Mouse (Mus musculus): ENCODE measurements at regions not wholly inside any gene's neighbourhood (a gene's known extent, or its start where the extent isn't known, plus 50 kb on each side); places are given as distances from the start of the nearest gene placed in this dataset.

DNA sequence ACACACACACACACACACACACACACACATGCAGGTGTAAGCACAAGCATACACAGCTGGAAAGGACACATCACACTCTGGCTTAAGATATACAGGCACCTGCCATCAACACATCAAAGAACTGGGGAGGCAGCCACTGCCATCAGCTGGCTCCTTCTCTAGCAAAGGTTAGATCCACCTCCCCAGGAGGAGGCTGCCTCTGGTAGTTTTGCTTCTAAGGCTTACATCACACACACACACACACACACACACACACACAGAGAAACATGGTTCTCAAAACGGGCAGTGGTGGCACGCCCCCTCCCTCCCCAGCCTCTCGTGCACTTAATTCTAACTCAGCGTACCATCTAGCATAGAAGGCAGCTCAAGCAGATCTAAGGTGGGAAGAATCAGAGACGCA is 126.9 kb upstream of the Zdhhc25 start:
- no peaks in the 10 kb centered on the region for H3K4me1 ChIP-seq (ENCODE audit: control insufficient read depth, insufficient read depth, low read length)
- no peak overlapping the region for H3K27ac ChIP-seq (ENCODE audit: insufficient read depth, low read depth, low read length)
- no peak for TF ChIP-seq CTCF (IDR thresholded peaks at IDR 0.05; ENCODE audit: low read depth, low read length)
- no peak for TF ChIP-seq POLR2A (IDR thresholded peaks at IDR 0.05; ENCODE audit: borderline replicate concordance, low read depth, low read length)
- H3K4me3 ChIP-seq (ENCODE audit: insufficient read depth, low read length), result no peak overlapping the region

DNA sequence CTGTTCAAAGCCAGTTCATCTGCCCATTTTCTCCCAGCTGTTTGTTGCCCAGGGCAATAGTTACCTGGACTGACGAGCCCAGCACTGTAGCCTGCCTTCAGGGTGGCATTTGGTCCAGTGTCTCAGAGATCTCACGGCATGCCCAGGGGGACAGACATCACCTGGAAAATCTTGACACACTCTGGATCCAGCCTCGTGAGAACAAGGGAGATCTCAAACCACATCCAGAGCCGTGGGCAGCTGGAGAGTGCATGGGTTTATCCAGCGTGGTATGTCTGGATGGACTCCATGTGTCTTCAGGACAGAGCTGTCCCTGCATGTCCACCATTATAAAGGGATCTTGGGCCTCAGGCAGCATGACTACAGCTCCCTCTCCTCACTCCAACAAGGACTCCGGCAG is 116.6 kb upstream of the Zdhhc25 start:
- 0 out of 2 replicates have a peak, but pooled peaks cover under 1% of the 10 kb centered on the region for H3K4me1 ChIP-seq (ENCODE audit: control insufficient read depth, insufficient read depth, low read length)
- no peak overlapping the region for H3K4me3 ChIP-seq (ENCODE audit: insufficient read depth, low read length)
- no peak for TF ChIP-seq CTCF (IDR thresholded peaks at IDR 0.05; ENCODE audit: low read depth, low read length)
- no peak for TF ChIP-seq POLR2A (IDR thresholded peaks at IDR 0.05; ENCODE audit: borderline replicate concordance, low read depth, low read length)
- H3K27ac ChIP-seq (ENCODE audit: insufficient read depth, low read depth, low read length), result no peak overlapping the region

DNA sequence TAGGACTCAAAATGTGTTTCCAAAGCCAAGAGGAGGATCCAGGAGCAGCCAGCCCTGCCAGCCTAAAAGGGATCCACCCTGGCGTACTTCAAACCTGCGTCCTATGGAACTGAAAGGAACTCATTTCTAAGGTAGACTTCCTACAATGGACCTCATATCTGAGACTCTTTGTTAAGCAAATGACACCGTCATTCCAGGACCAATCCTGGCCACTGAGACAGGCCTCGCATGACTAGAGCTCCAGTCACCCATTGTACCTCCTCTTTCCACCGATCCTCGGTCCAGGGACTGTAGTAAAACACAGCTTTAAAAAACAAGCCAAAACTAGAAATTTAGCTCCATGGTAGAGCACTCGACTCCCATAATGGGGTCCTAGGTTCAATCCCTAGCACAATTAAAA is 110.4 kb upstream of the Zdhhc25 start:
- H3K27ac ChIP-seq (ENCODE audit: insufficient read depth, low read depth, low read length), result peak overlapping the region; percentile 38
- H3K4me3 ChIP-seq (ENCODE audit: insufficient read depth, low read length), result no peak overlapping the region
- peaks cover 21% of the 10 kb centered on the region for H3K4me1 ChIP-seq (ENCODE audit: control insufficient read depth, insufficient read depth, low read length)
- TF ChIP-seq CTCF (IDR thresholded peaks at IDR 0.05; ENCODE audit: low read depth, low read length), result no peak
- no peak for TF ChIP-seq POLR2A (IDR thresholded peaks at IDR 0.05; ENCODE audit: borderline replicate concordance, low read depth, low read length)

DNA sequence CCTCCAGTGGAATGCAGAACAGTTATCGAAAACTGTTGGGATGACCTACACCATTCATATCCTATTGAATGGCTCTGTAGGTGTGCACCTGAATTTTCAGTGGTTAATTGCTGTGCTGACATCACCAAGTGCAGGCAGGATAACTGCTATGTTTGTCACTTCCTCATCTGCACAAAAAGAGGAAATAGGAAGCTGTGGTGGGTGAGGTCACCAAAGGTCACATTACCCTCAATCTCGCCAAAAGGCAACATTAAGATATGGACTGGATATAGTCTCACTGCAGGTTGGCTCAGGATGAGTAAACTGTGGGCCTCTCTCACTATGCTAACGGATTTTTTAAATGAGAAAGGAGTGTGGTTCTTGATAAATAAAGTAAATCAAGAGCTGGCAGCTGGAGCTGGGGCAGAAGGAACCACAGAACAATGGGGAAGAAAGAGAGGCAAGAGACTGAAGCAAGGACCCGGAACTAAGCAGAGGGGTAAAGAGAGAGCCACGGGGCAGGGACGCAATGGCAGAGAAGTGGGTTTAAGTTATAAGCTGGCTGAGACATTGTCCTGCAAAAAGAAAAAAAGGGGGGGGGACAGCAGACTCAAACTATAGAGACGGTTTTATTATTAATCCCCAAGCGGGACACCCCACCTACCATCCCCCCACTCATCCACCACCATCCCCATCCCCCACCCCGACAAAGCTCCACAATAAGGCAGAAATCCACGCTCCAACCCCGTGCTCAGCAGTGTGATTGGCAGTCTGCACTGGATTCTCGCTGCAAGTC is 109.6 kb upstream of the Zdhhc25 start:
- TF ChIP-seq CTCF (IDR thresholded peaks at IDR 0.05; ENCODE audit: low read depth, low read length) (no peak), POLR2A (IDR thresholded peaks at IDR 0.05; ENCODE audit: borderline replicate concordance, low read depth, low read length) (no peak)
- H3K4me3 ChIP-seq (ENCODE audit: insufficient read depth, low read length), result peak overlapping the region; percentile 27
- H3K27ac ChIP-seq (ENCODE audit: insufficient read depth, low read depth, low read length), result peak overlapping the region; percentile 91

DNA sequence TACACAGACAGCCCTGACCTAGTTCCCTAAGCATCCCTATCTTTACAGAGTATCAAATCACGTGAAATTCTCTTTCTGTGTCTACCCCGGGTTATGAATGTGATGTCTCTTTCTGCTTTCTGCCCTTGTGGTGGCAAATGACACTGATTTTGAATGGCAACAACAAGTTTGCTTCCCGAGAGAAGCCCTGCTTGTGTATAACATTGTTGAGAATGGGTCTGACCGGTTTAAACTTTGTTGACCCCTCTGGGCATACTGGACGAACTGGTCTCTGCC is 109.1 kb upstream of the Zdhhc25 start:
- Histone ChIP-seq H3K4me3 (ENCODE audit: insufficient read depth, low read length) (peak overlapping the region; percentile 27), H3K4me1 (ENCODE audit: control insufficient read depth, insufficient read depth, low read length) (peaks cover 21% of the 10 kb centered on the region), H3K27ac (ENCODE audit: insufficient read depth, low read depth, low read length) (peak overlapping the region; percentile 91)
- TF ChIP-seq CTCF (IDR thresholded peaks at IDR 0.05; ENCODE audit: low read depth, low read length) (no peak), POLR2A (IDR thresholded peaks at IDR 0.05; ENCODE audit: borderline replicate concordance, low read depth, low read length) (no peak)

More for the DNA sequence above, 109.6 kb upstream of the Zdhhc25 start:
- peaks cover 21% of the 10 kb centered on the region for H3K4me1 ChIP-seq (ENCODE audit: control insufficient read depth, insufficient read depth, low read length)

DNA sequence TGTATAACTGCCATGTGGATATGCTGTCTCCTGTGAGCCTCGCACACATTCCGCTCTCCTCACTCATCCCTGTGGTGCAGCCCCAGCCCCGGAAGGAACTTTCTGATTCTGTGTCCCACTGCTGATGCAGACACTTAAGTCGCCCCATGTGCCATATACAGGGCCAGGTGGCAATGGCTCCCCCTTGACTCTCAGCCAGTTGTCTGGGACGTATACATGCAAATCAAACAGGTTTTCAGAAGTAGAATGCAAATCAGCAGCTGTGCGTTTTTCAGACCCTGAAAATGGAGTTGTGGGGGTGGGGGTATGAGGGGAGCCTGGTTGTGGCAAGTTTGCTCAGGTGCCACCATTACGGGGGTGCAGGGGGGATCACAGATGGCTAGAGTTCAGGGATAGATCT is 102.1 kb upstream of the Zdhhc25 start:
- Histone ChIP-seq H3K4me3 (ENCODE audit: insufficient read depth, low read length) (no peak overlapping the region), H3K27ac (ENCODE audit: insufficient read depth, low read depth, low read length) (no peak overlapping the region), H3K4me1 (ENCODE audit: control insufficient read depth, insufficient read depth, low read length) (no peaks in the 10 kb centered on the region)
- TF ChIP-seq POLR2A (IDR thresholded peaks at IDR 0.05; ENCODE audit: borderline replicate concordance, low read depth, low read length) (no peak), CTCF (IDR thresholded peaks at IDR 0.05; ENCODE audit: low read depth, low read length) (no peak)

DNA sequence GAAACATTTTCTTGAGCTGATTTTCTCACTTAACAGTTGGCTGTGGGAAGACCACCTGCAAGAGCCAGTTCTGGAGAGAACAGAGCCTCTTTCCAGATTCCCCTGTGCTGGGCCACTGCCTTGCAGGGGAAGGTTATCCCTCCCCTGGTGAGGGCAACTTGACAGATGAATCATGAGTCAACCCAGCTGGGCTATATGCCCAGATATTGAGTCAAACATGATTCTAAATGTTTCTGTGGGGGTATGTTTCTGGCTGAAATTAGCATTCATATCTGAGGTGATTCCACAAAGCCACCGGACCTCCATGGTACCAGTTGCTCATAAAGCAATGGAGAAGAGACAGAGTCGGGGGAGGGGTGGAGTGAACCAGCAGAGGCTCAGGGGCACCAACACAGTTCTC is 97.8 kb upstream of the Zdhhc25 start:
- Histone ChIP-seq H3K27ac (ENCODE audit: insufficient read depth, low read depth, low read length) (no peak overlapping the region), H3K4me1 (ENCODE audit: control insufficient read depth, insufficient read depth, low read length) (no peaks in the 10 kb centered on the region), H3K4me3 (ENCODE audit: insufficient read depth, low read length) (no peak overlapping the region)
- TF ChIP-seq POLR2A (IDR thresholded peaks at IDR 0.05; ENCODE audit: borderline replicate concordance, low read depth, low read length) (no peak), CTCF (IDR thresholded peaks at IDR 0.05; ENCODE audit: low read depth, low read length) (no peak)

DNA sequence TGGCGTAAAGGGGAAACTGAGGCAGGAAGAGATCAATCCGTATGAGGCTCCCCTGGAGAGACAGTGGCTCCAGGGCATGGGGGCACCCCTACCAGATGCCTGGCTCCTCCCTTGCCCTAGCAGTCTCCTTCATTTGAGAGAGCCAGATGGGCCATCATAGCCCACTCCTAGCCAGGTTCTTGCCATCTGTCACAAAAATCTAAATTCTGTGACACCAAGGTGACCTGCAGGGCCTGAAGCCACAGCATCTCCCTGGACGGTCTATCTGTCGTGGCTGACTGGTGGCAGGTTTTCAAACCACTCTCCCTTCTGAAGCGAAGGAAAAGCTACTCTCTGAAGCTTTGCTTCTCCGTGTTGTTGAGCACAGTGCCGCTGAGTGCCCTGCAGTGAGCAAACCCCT is 96.2 kb upstream of the Zdhhc25 start:
- TF ChIP-seq POLR2A (IDR thresholded peaks at IDR 0.05; ENCODE audit: borderline replicate concordance, low read depth, low read length) (no peak), CTCF (IDR thresholded peaks at IDR 0.05; ENCODE audit: low read depth, low read length) (no peak)

DNA sequence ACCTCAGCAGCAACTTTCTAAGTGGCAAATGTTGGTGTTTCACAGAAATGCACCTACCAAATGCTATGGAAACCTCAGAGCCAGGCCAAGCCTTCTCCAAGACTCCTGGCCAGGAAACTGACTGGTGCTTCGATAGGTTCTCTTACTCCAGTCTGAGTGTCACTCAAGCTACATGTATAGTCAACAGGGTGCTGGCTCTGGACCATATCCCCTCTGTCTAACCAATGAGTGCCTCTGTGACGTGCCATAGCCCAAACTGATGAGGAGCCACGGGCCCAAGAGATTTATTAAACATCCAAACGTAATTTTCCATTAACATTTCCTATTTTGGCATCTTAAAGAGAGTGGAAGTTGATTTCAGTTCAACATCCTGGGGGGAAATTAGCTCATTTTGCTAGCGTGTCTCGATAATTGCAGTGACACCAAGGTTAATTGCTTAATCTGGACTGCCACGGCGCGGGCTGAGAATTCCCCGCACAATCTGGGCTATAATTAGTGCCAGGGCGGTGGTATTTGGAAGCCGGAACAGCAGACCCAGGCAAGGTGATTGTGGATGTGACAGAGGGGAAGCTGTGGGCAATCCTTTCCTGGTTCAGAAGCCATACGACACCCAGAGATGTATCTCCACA is 94.5 kb upstream of the Zdhhc25 start:
- Histone ChIP-seq H3K27ac (ENCODE audit: insufficient read depth, low read depth, low read length) (no peak overlapping the region), H3K4me1 (ENCODE audit: control insufficient read depth, insufficient read depth, low read length) (peaks cover 5% of the 10 kb centered on the region), H3K4me3 (ENCODE audit: insufficient read depth, low read length) (no peak overlapping the region)
- TF ChIP-seq POLR2A (IDR thresholded peaks at IDR 0.05; ENCODE audit: borderline replicate concordance, low read depth, low read length) (no peak), CTCF (IDR thresholded peaks at IDR 0.05; ENCODE audit: low read depth, low read length) (no peak)

More for the DNA sequence above, 96.2 kb upstream of the Zdhhc25 start:
- Histone ChIP-seq H3K4me3 (ENCODE audit: insufficient read depth, low read length) (no peak overlapping the region), H3K4me1 (ENCODE audit: control insufficient read depth, insufficient read depth, low read length) (no peaks in the 10 kb centered on the region), H3K27ac (ENCODE audit: insufficient read depth, low read depth, low read length) (no peak overlapping the region)

DNA sequence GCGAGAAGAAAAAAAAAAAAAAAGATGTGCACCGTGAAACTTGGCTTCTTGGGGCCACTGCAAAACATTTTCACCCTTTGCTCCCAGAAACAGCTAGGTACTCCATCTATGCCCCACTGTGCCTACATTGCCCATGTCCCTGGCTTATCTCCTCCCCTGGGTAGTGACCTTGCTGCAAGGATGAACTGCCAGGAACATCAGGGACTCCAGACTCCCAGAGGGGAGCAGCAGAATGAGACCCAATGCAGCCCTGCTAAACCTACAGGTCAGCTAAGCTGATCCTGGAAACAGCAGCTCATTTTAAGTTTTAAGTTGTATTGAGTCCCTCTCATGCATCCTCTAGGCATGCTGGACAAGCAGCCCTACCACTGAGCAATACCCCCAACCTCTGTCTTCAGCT is 92.2 kb upstream of the Zdhhc25 start:
- H3K4me3 ChIP-seq (ENCODE audit: insufficient read depth, low read length), result no peak overlapping the region
- no peak overlapping the region for H3K27ac ChIP-seq (ENCODE audit: insufficient read depth, low read depth, low read length)
- peaks cover 5% of the 10 kb centered on the region for H3K4me1 ChIP-seq (ENCODE audit: control insufficient read depth, insufficient read depth, low read length)
- TF ChIP-seq CTCF (IDR thresholded peaks at IDR 0.05; ENCODE audit: low read depth, low read length), result no peak
- no peak for TF ChIP-seq POLR2A (IDR thresholded peaks at IDR 0.05; ENCODE audit: borderline replicate concordance, low read depth, low read length)

Data from bone marrow macrophage, adult 2 months (primary cell).